Mouse (Mus musculus): ENCODE data around the gene Ap2a2.

GRCm38 (mm10) chr7:141578511-141578910, 16.5 kb downstream of the Ap2a2 start:
- TF ChIP-seq CTCF (IDR thresholded peaks at IDR 0.05; ENCODE audit: control insufficient read depth, insufficient read depth, insufficient read length) = no peak
- no peak for TF ChIP-seq MAX (IDR thresholded peaks at IDR 0.05)

Measured in C2C12 (cell line).